Mouse (Mus musculus): Measurements from ENCODE around the gene Gtf2h3. TPM values are rescaled to one million over a fixed set of nuclear protein-coding genes. Genes with fewer than 3 reads are reported as not detected.
"Not testable (repeated sequence)": the region's sequence is repeated elsewhere in the genome, so short reads cannot be mapped to it uniquely, and the experiment has no call there.

The Gtf2h3 gene
- polyA plus RNA-seq, 1 experiment from 2014 or later: 98.9 TPM

DNA sequence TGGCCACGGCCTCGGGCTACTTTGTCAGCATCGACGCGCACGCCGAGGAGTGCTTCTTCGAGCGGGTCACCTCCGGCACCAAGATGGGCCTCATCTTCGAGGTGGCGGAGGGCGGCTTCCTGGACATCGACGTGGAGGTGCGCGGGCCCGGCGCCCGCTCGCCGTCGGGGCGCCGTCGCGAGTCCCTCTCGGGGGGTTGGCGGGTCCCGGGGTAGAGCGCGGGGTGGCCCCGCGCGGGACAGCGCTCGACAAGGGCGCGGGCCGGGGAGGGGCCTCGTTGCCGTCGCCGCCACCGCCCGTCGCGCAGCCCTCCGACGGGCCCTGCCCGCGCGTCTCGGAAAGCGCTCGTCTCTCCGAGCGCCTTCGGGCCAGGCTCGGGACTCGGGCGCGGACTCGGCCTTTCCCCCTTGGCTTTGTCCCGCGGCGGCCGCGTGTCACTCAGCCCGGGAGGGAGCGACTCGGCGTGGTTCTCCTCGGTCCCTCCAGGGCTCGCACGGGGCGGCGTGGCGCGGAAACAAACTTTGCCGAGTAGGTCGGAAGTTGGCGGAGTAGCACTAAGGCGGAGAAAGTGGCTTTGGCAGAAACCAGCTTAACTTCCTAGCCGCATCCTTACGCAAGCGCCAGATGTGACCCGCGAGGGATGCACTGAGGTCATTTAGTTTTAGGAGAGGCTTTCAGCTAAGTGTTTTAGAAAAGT lies 37.9 kb upstream of the Gtf2h3 start:
- peaks cover 39% of the 10 kb centered on the region for H3K36me3 ChIP-seq (replicated peaks)
- under 1% methylated on average over 82 of the region's 89 CpGs for WGBS
- H3K4me1 ChIP-seq: peaks cover 23% of the 10 kb centered on the region
- H3K27ac ChIP-seq: peak overlapping the region; percentile 91
- peak overlapping the region; percentile 90 for H3K4me3 ChIP-seq
- DNase-seq (ENCODE audit: extremely low spot score, low spot score): peak; percentile 51
- no peaks in the 10 kb centered on the region for H3K9me3 ChIP-seq
- H3K27me3 ChIP-seq (ENCODE audit: poor library complexity, severe bottlenecking): no peaks in the 10 kb centered on the region; the same call in 1 of the 2 replicates

DNA sequence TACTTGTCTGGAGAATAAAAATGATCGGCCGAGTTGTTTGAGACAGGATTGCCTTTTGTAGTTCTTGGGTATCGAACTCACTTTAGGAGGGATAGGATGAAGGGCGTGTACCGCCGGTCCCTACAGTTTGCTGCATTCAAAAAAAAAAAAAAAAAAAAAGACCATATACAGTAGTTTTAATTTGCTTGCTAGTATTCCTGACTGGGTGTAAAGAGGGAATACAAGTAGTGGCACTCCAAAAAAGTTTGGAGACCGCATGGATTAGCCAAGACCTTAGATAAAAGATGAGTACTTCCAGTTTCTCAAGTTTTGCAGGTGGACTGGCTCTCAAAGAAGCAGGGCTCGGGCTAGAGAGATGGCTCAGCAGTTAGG lies 37.4 kb upstream of the Gtf2h3 start:
- H3K27ac ChIP-seq: peak overlapping the region; percentile 91

DNA sequence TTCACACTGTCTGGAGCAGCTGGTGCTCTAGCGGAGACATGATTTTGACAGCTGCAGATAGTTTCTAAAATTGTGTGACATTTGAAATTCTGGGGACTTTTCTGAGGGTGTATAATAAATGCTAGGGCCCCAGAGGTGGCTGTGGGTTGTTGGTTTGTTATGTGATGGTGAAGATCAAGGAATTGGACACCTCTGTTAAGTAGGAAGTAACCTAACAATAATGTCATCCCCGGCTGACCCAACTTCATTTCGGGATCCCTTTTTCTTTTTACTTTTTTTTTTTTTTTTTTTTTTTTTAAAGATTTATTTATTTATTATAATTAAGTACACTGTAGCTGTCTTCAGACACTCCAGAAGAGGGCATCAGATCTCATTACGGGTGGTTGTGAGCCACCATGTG lies 28.2 kb upstream of the Gtf2h3 start:
- H3K4me1 ChIP-seq: peaks cover 17% of the 10 kb centered on the region
- not testable (repeated sequence) for DNase-seq (ENCODE audit: extremely low spot score, low spot score); H3K9me3 ChIP-seq; H3K4me3 ChIP-seq; H3K27me3 ChIP-seq (ENCODE audit: poor library complexity, severe bottlenecking); H3K27ac ChIP-seq
- peaks cover 57% of the 10 kb centered on the region for H3K36me3 ChIP-seq (replicated peaks)
- WGBS: 88% methylated on average over 4 of the region's 4 CpGs

More for the DNA sequence above, 37.4 kb upstream of the Gtf2h3 start:
- Histone ChIP-seq H3K4me3 (peak overlapping the region; percentile 90), H3K36me3 (replicated peaks) (peaks cover 44% of the 10 kb centered on the region), H3K27me3 (ENCODE audit: poor library complexity, severe bottlenecking) (no peaks in the 10 kb centered on the region; the same call in 1 of the 2 replicates), H3K4me1 (peaks cover 20% of the 10 kb centered on the region), H3K9me3 (no peaks in the 10 kb centered on the region)
- WGBS: 18% methylated on average over 8 of the region's 8 CpGs
- no peak for DNase-seq (ENCODE audit: extremely low spot score, low spot score)

DNA sequence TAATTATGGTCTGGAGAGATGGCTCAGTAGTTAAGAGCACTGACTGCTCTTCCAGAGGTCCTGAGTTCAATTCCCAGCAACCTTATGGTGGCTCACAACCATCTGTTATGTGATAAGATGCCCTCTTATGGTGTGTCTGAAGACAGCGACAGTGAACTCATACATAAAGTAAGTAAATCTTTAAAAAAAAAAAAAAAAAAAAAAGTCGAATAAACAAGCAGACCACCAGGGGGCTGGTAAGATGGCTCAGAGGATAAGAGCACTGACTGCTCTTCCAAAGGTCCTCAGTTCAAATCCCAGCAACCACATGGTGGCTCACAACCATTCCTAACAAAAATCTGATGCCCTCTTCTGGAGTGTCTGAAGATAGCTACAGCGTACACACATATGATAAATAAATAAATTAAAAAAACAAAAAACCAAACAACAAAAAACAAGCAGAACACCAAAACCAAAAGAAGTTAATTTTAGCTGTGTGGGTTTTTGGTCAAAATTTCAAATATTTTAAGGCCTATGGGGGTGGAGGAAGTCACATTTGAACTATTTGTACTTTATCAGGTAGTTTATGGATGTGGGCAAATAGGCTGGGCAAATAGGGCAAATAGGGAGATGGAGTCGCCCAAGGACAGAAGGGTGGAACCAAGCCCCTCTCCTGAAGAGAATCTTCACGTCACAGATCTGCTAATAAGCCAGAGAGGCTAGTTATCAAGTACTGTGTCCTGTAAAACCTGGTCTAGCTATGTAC lies 27.4 kb upstream of the Gtf2h3 start:
- Histone ChIP-seq H3K4me3 (peak overlapping the region; percentile 90), H3K36me3 (replicated peaks) (peaks cover 57% of the 10 kb centered on the region), H3K27ac (peak overlapping the region; percentile 86), H3K4me1 (peaks cover 17% of the 10 kb centered on the region)
- not testable (repeated sequence) for H3K9me3 ChIP-seq; DNase-seq (ENCODE audit: extremely low spot score, low spot score); H3K27me3 ChIP-seq (ENCODE audit: poor library complexity, severe bottlenecking)
- 30% methylated on average over 5 of the region's 5 CpGs for WGBS

- DNase-seq (ENCODE audit: extremely low spot score, low spot score): no peak
- WGBS: 17% methylated on average over 9 of the region's 9 CpGs
- peaks cover 17% of the 10 kb centered on the region for H3K4me1 ChIP-seq
- peak overlapping the region; percentile 86 for H3K27ac ChIP-seq
- peak overlapping the region; percentile 90 for H3K4me3 ChIP-seq
- no peaks in the 10 kb centered on the region for H3K9me3 ChIP-seq
- no peaks in the 10 kb centered on the region for H3K27me3 ChIP-seq (ENCODE audit: poor library complexity, severe bottlenecking)
- H3K36me3 ChIP-seq (replicated peaks): peaks cover 57% of the 10 kb centered on the region
Measured at GRCm38 (mm10) chr5:124552094-124552472, 26.9 kb upstream of the Gtf2h3 start.

- peak; percentile 91 for DNase-seq (ENCODE audit: extremely low spot score, low spot score)
Measured at GRCm38 (mm10) chr5:124552558-124553307, 26.2 kb upstream of the Gtf2h3 start, which contains the start of gene Ddx55. TSS of gene Ddx55 (plus strand) at chr5:124552864.

GRCm38 (mm10) chr5:124553607-124554006 lies 25.3 kb upstream of the Gtf2h3 start:
- H3K27ac ChIP-seq: no peak overlapping the region
- no peak for DNase-seq (ENCODE audit: extremely low spot score, low spot score)
- H3K36me3 ChIP-seq (replicated peaks): peaks cover 57% of the 10 kb centered on the region
- WGBS: 75% methylated on average over 6 of the region's 6 CpGs
- H3K4me1 ChIP-seq: peaks cover 17% of the 10 kb centered on the region
- H3K4me3 ChIP-seq: peak overlapping the region; percentile 90
- H3K27me3 ChIP-seq (ENCODE audit: poor library complexity, severe bottlenecking): no peaks in the 10 kb centered on the region
- no peaks in the 10 kb centered on the region for H3K9me3 ChIP-seq

More at GRCm38 (mm10) chr5:124552558-124553307, 26.2 kb upstream of the Gtf2h3 start, which contains the start of gene Ddx55:
- Histone ChIP-seq H3K4me1 (peaks cover 17% of the 10 kb centered on the region), H3K27ac (peak within 1 kb of the TSS; percentile 86), H3K36me3 (replicated peaks) (peaks cover 57% of the 10 kb centered on the region), H3K4me3 (peak within 1 kb of the TSS; percentile 90), H3K27me3 (ENCODE audit: poor library complexity, severe bottlenecking) (no peaks in the 10 kb centered on the region), H3K9me3 (no peaks in the 10 kb centered on the region)
- WGBS: under 1% methylated on average over 66 of the region's 66 CpGs

DNA sequence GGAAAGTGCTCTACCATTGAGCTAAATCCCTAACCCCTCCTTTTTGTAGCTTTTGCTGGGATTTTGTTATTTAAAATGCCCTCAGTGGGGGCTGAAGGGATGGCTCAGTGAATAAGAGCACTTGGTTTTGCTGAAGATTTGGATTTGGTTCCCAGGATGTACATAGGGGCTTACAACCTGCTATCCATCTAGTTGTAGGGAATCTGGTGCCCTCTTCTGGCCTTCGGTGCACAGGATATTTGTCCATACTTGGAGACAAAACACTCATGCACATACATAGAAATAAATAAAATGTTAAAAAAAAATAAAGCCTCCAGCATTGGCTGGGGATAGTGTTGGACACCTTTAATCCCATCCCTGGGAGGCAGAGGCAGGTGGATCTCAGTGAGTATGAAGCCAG lies 23.8 kb upstream of the Gtf2h3 start:
- Histone ChIP-seq H3K27ac (no peak overlapping the region), H3K4me1 (peaks cover 17% of the 10 kb centered on the region), H3K4me3 (no peak overlapping the region), H3K9me3 (no peaks in the 10 kb centered on the region), H3K36me3 (replicated peaks) (peaks cover 68% of the 10 kb centered on the region), H3K27me3 (ENCODE audit: poor library complexity, severe bottlenecking) (no peaks in the 10 kb centered on the region)
- no peak for DNase-seq (ENCODE audit: extremely low spot score, low spot score)
- 81% methylated on average over 1 of the region's 1 CpGs for WGBS

DNA sequence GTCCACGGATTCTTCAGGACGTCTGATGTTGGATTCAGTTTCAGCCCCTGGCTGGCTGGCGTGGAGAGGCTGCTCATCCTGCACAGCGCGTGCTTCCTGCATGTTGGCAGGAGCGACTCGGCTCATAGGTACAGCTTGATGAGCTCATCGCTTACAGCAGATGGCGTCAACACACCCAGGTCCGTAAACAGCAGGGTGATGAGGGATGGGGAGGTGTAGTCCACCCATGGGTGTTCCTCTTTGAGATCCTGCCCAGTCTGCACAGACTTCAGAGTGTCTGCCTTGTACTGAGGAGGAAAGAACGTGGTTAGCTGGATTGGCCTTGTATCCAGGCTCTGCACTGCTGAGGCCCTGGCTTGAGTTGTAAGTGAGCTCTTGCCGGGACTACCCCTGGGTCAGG lies 7.9 kb upstream of the Gtf2h3 start:
- H3K4me3 ChIP-seq: no peak overlapping the region
- H3K4me1 ChIP-seq: no peaks in the 10 kb centered on the region
- H3K27me3 ChIP-seq (ENCODE audit: poor library complexity, severe bottlenecking): no peaks in the 10 kb centered on the region
- WGBS: 88% methylated on average over 12 of the region's 12 CpGs
- no peak overlapping the region for H3K27ac ChIP-seq
- peaks cover 100% of the 10 kb centered on the region for H3K36me3 ChIP-seq (replicated peaks)
- no peak for DNase-seq (ENCODE audit: extremely low spot score, low spot score)
- H3K9me3 ChIP-seq: no peaks in the 10 kb centered on the region

- no peak overlapping the region for H3K4me3 ChIP-seq
- no peaks in the 10 kb centered on the region for H3K27me3 ChIP-seq (ENCODE audit: poor library complexity, severe bottlenecking)
- no peaks in the 10 kb centered on the region for H3K9me3 ChIP-seq
- H3K4me1 ChIP-seq: peaks cover 23% of the 10 kb centered on the region
- no peak overlapping the region for H3K27ac ChIP-seq
- peaks cover 72% of the 10 kb centered on the region for H3K36me3 ChIP-seq (replicated peaks)
- DNase-seq (ENCODE audit: extremely low spot score, low spot score): no peak
- WGBS: 96% methylated on average over 7 of the region's 7 CpGs
Measured at GRCm38 (mm10) chr5:124575467-124575866, 3.5 kb upstream of the Gtf2h3 start.

DNA sequence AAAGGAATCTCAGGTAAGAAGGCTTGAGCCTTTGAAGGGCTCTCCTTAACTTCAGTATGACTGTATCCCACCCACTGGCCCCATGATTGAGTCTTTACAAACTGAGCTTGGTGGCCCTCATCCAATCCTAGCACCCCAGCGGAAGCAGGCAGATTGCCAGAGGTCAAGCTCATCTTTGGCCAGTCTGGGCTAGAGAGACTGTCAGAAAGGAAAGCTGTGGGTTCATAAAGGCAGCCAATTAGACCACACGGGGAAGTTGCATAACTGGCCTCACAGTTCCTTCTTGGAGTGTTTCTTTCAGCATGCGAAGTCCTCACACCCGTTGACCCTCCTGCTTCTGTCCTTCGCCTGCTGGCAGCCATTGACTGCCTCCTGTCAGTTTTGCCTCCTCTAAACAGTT lies 3.6 kb downstream of the Gtf2h3 start:
- no peak overlapping the region for H3K4me3 ChIP-seq
- peaks cover 25% of the 10 kb centered on the region for H3K4me1 ChIP-seq
- peaks cover 56% of the 10 kb centered on the region for H3K36me3 ChIP-seq (replicated peaks)
- DNase-seq (ENCODE audit: extremely low spot score, low spot score): no peak
- H3K27me3 ChIP-seq (ENCODE audit: poor library complexity, severe bottlenecking): no peaks in the 10 kb centered on the region
- H3K27ac ChIP-seq: no peak overlapping the region
- no peaks in the 10 kb centered on the region for H3K9me3 ChIP-seq
- 95% methylated on average over 5 of the region's 5 CpGs for WGBS

- 96% methylated on average over 3 of the region's 3 CpGs for WGBS
- no peak for DNase-seq (ENCODE audit: extremely low spot score, low spot score)
- Histone ChIP-seq H3K36me3 (replicated peaks) (peaks cover 89% of the 10 kb centered on the region), H3K27me3 (ENCODE audit: poor library complexity, severe bottlenecking) (no peaks in the 10 kb centered on the region), H3K4me1 (no peaks in the 10 kb centered on the region), H3K4me3 (no peak overlapping the region), H3K27ac (no peak overlapping the region), H3K9me3 (no peaks in the 10 kb centered on the region)
Measured at GRCm38 (mm10) chr5:124592768-124593167, 13.8 kb downstream of the Gtf2h3 start.

Data from forebrain, embryonic 10.5 days (tissue).